Mouse (Mus musculus): Measurements from ENCODE around the gene Olfr593.
"Not testable (repeated sequence)": the region's sequence is repeated elsewhere in the genome, so short reads cannot be mapped to it uniquely, and the experiment has no call there.

Olfr593 gene

GRCm38 (mm10) chr7:103211562-103211961, at the start of gene Olfr593:
Gene Olfr593 (plus strand): TSS chr7:103211862.
- in situ Hi-C loops (cut with MboI, MseI) = no loop called here

DNA sequence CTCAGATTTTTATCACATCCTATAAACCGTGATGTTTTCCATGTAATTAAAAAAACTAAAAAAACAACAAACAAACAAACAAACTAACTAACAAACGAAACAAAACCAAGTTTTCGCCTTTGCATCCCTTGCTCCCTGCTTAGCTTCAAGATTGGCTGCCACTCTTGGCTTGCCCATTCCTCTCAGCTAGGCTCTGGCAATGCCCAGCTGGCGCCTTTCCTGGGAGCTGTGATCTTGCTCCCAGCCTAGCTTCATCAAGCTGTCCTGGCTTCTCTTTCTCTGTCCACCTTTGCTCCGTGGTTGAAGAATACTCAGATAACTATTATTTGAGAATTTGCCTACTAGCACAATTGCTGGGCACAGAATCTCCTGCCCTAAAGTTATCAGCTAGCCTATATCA, 42.0 kb upstream of the Olfr593 start:
- in situ Hi-C loops (cut with MboI, MseI) = no loop called here

DNA sequence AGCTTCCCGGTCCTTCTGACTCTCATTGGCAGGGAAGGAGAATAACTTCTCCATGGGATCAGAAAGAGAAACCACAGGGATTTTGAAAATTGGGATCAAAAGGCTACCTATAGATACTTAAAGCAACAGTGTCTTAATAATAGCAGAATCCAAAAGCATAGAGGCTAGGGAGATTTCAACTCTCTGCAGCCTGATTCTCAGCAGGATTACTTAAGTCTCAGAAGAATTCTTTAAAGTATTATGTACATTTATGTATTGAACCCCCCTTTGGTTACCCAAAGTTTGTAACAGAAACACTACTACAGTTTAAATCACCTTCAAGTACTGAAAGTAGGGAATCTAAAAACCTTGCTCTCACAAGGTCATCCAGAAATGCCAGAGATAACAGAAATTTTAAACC, 33.4 kb upstream of the Olfr593 start, which contains the start of gene Olfr591:
Gene Olfr591 (minus strand): TSS at position 101 of the 400 bp plus-strand sequence.
- in situ Hi-C loops (cut with MboI, MseI) = no loop called here

GRCm38 (mm10) chr7:103184503-103184902, 27.2 kb upstream of the Olfr593 start, which contains the start of gene Olfr592:
Gene Olfr592 (plus strand): TSS chr7:103184803.
- in situ Hi-C loops (cut with MboI, MseI) = not testable (repeated sequence)

DNA sequence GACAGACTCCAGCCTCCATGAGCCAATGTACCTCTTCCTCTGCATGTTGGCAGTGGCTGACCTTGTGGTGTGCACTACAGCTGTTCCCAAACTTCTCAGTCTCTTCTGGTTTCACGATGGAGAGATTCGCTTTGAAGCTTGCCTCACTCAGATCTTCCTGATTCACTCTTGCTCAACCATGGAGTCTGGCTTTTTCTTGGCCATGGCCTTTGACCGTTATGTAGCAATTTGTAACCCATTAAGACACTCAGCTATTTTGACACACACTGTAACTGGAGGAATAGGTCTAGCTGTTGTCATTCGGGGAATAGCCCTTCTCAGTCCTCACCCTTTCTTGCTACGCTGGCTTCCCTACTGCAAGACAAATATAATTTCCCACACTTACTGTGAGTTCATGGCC, 388 bp downstream of the Olfr593 start:
- in situ Hi-C loops (cut with MboI, MseI) = not testable (repeated sequence)

DNA sequence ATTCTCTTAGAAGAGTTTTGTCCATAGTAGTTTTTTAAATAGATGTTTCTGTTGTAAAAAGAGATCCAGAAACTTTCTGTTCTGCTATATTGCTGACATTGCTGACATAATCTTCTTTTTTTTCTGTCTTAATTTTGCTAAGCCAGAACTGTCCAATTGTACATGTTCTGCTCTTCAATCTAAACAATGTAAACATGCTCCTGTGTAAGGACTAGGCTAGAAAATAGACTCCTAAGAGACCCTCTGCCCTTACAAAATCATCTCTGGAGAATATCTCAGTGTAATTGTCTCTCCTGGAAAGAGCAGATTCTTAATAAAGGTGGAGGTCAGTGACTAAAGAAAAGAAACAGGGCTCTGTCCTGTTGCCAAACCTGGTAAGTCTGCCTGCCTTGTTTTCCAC, 5.0 kb downstream of the Olfr593 start, which contains the start of gene Olfr594:
Gene Olfr594 (plus strand): TSS at position 301 of the 400 bp plus-strand sequence.
- in situ Hi-C loops (cut with MboI, MseI) = no loop called here

- in situ Hi-C loops (cut with MboI, MseI) = not testable (repeated sequence)
Observed at GRCm38 (mm10) chr7:103252405-103252804, 40.7 kb downstream of the Olfr593 start, which contains the start of gene Usp17ld. Gene Usp17ld (minus strand): TSS chr7:103252505.
